Mouse (Mus musculus): ENCODE measurements around the gene Npvf. TPM values are rescaled to one million over a fixed set of nuclear protein-coding genes. Genes with fewer than 3 reads are reported as not detected.

Npvf gene
- total RNA-seq (2012; rRNA removed) = not detected in 2 replicates
- not detected in 2 replicates for total RNA-seq (2014; rRNA removed)
- polyA plus RNA-seq (2012; ENCODE audit: insufficient read length, low read depth) = not detected in 2 replicates

- Histone ChIP-seq H3K27me3 (replicated peaks) (no peaks in the 10 kb centered on the region), H3K4me2 (ENCODE audit: insufficient read depth, low read depth, poor library complexity, severe bottlenecking) (no peak within 1 kb of the TSS), H3K36me3 (replicated peaks in 1 of 2; ENCODE audit: control insufficient read depth in 1 of 2, insufficient read depth in 1 of 2, low read length in 1 of 2) (no peaks in the 10 kb centered on the region), H3K79me2 (replicated peaks; ENCODE audit: control insufficient read depth, extremely low read depth, insufficient read depth, poor library complexity, severe bottlenecking) (no peaks in the 10 kb centered on the region), H3K9ac (ENCODE audit: insufficient read depth, low read depth) (no peak within 1 kb of the TSS), H3K4me3 (replicated peaks in 1 of 3; ENCODE audit: low read depth in 2 of 3, low read length in 2 of 3, poor library complexity in 1 of 3) (no peak within 1 kb of the TSS), H3K9me3 (replicated peaks; ENCODE audit: low read length) (no peaks in the 10 kb centered on the region), H3K27ac (ENCODE audit: insufficient read depth, low read depth) (no peak within 1 kb of the TSS), H3K4me1 (ENCODE audit: control insufficient read depth in 1 of 2, insufficient read depth in 2 of 2) (no peaks in the 10 kb centered on the region)
- dilution Hi-C loops (cut with MboI; ENCODE audit: extremely low pct_ligation_motif_present, extremely low pct_unique_long_range_greater_than_20kb, low sequenced_read_pairs) = no loop called here
- no peak for DNase-seq (ENCODE audit: extremely low read depth)
- TF ChIP-seq MAFK (IDR thresholded peaks at IDR 0.05; ENCODE audit: insufficient replicate concordance, low read length) (no peak), HCFC1 (IDR thresholded peaks at IDR 0.05; ENCODE audit: low read depth, low read length) (no peak), KAT2A (IDR thresholded peaks at IDR 0.05; ENCODE audit: insufficient replicate concordance, low read length) (no peak), E2F4 (IDR thresholded peaks at IDR 0.05; ENCODE audit: insufficient replicate concordance, low read depth, low read length) (no peak), ZMIZ1 (IDR thresholded peaks at IDR 0.05; ENCODE audit: low read depth, low read length) (no peak), TCF12 (IDR thresholded peaks at IDR 0.05; ENCODE audit: low read depth, low read length) (no peak), ZKSCAN1 (IDR thresholded peaks at IDR 0.05; ENCODE audit: borderline replicate concordance, low read depth, low read length) (no peak), TBP (conservative IDR thresholded peaks at IDR 0.05; ENCODE audit: low read depth, low read length) (no peak), CHD2 (IDR thresholded peaks at IDR 0.05; ENCODE audit: low read length) (no peak), ZC3H11A (IDR thresholded peaks at IDR 0.05; ENCODE audit: low read depth, low read length) (no peak), SMC3 (IDR thresholded peaks at IDR 0.05; ENCODE audit: low read depth, low read length) (no peak), MAX (IDR thresholded peaks at IDR 0.05; ENCODE audit: low read length) (no peak), NELFE (IDR thresholded peaks at IDR 0.05; ENCODE audit: low read depth, low read length) (no peak), ETS1 (conservative IDR thresholded peaks at IDR 0.05; ENCODE audit: low read depth, low read length) (no peak), ZNF384 (IDR thresholded peaks at IDR 0.05; ENCODE audit: low read depth, low read length) (no peak), IRF4 (IDR thresholded peaks at IDR 0.05; ENCODE audit: low read depth, low read length) (no peak), MEF2A (IDR thresholded peaks at IDR 0.05; ENCODE audit: borderline replicate concordance, low read depth, low read length) (no peak), MAZ (IDR thresholded peaks at IDR 0.05; ENCODE audit: low read depth, low read length) (no peak)
- in situ Hi-C loops (cut with MboI; ENCODE audit: low pct_ligation_motif_present, low pct_unique_long_range_greater_than_20kb, low sequenced_read_pairs) = no loop called here
These were observed at the start of gene Npvf for GRCm38 (mm10) chr6:50654356-50654755. Gene Npvf (minus strand): TSS chr6:50654439.

DNA sequence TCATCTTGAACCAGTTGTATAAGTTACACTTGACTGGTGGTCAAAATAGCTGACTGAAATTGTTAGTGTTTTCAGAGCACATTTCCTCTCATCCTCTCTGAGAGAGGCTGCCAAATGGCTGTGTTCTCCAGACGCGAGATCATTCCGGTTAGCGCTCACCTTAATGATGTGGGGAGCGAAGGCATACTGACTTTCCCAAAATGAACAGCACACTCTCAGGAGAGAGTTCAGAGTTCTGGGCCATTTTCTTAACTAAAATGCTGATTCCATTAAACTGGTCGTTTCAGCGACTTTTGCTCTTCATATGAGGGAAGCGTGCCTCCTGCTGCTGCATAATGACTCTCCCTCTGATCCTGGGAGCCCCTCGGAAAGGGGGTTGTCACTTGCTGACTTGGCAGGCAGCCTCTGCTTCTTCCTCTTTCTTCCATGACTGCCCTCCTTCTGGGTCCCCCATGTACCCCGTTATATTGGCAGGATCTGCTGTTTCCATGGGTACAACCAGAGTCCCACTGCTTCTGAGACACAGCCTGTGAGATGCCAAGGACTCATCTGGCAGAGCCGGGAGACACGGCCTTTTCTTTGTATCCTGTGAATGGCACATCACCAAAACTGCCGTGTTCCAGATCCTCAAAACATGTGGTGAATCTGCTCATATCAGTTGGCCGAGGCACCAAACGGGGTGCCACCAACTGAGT lies 35.0 kb upstream of the Npvf start:
- dilution Hi-C loops (cut with MboI; ENCODE audit: extremely low pct_ligation_motif_present, extremely low pct_unique_long_range_greater_than_20kb, low sequenced_read_pairs) = no loop called here
- H3K36me3 ChIP-seq (replicated peaks in 1 of 2; ENCODE audit: control insufficient read depth in 1 of 2, insufficient read depth in 1 of 2, low read length in 1 of 2) = no peaks in the 10 kb centered on the region
- DNase-seq (ENCODE audit: extremely low read depth) = no peak
- H3K4me3 ChIP-seq (replicated peaks in 1 of 3; ENCODE audit: low read depth in 2 of 3, low read length in 2 of 3, poor library complexity in 1 of 3) = no peak overlapping the region
- H3K9me3 ChIP-seq (replicated peaks; ENCODE audit: low read length) = no peaks in the 10 kb centered on the region
- H3K27me3 ChIP-seq (replicated peaks) = no peaks in the 10 kb centered on the region
- in situ Hi-C loops (cut with MboI; ENCODE audit: low pct_ligation_motif_present, low pct_unique_long_range_greater_than_20kb, low sequenced_read_pairs) = loop anchor here (10.0 kb wide), 1 partner anchor 486 kb away; no protein-coding TSS in a partner anchor
- no peak overlapping the region for H3K4me2 ChIP-seq (ENCODE audit: insufficient read depth, low read depth, poor library complexity, severe bottlenecking)
- H3K4me1 ChIP-seq (ENCODE audit: control insufficient read depth in 1 of 2, insufficient read depth in 2 of 2) = peaks cover 0 to 33% of the 10 kb centered on the region in 2 experiments; a peak in 2 of 4 replicates
- no peaks in the 10 kb centered on the region for H3K79me2 ChIP-seq (replicated peaks; ENCODE audit: control insufficient read depth, extremely low read depth, insufficient read depth, poor library complexity, severe bottlenecking)
- no peak overlapping the region for H3K27ac ChIP-seq (ENCODE audit: insufficient read depth, low read depth)
- H3K9ac ChIP-seq (ENCODE audit: insufficient read depth, low read depth) = no peak overlapping the region
- TF ChIP-seq HCFC1 (IDR thresholded peaks at IDR 0.05; ENCODE audit: low read depth, low read length) (no peak), NRF1 (IDR thresholded peaks at IDR 0.05; ENCODE audit: low read depth, low read length) (no peak), MAX (IDR thresholded peaks at IDR 0.05; ENCODE audit: low read length) (no peak), ETS1 (conservative IDR thresholded peaks at IDR 0.05; ENCODE audit: low read depth, low read length) (no peak), E2F4 (IDR thresholded peaks at IDR 0.05; ENCODE audit: insufficient replicate concordance, low read depth, low read length) (no peak), CHD2 (IDR thresholded peaks at IDR 0.05; ENCODE audit: low read length) (no peak), BHLHE40 (IDR thresholded peaks at IDR 0.05; ENCODE audit: low read depth, low read length) (no peak), RCOR1 (conservative IDR thresholded peaks at IDR 0.05; ENCODE audit: low read depth, low read length) (no peak)

Measured in CH12.LX (cell line).